Mouse (Mus musculus): ENCODE data around the gene Ramp2. TPM values are rescaled to one million over a fixed set of nuclear protein-coding genes. Genes with fewer than 3 reads are reported as not detected.

The Ramp2 gene
- polyA plus RNA-seq, 1 experiment from 2014 or later: 62.3 TPM

DNA sequence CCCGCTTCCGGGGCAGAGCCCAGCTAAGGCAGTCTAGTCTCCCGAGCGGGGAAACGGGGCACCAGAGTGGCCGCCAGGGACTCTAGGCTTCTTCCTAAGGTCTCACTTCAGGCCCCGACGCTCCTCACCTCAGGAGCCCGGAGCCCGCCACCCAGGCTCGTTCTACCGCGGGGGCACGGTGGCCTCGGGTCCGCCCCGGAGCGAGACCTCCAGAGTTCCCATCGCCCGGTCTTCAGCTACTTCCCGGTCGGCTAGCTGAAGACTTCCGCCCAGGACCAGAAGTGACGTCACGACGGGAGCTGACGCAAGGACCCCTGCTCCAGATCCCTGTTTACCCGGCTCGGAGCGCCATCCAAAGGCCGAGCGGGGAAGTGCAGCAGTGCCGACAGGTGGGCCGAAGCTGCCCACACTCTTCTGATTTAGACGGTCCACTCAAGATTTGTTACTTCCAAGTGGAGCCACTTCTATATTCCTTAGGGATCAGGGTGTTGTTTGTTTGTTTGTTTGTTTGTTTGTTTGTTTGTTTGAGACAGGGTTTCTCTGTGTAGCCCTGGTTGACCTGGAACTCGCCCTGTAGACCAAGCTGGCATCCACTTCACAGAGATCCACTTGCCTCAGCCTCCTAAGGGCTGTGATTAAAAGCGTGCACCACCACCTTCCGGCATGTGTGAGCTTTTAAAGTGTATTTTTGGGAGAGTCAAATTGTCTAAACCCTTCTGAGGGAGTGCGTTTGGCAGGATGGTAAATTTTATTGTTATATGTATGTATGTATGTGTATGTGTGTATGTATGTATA lies 56.4 kb downstream of the Ramp2 start, which contains the start of gene Becn1:
Gene Becn1 (minus strand): TSS at position 283 of the 795 bp plus-strand sequence.
- TF ChIP-seq CTCF (IDR thresholded peaks at IDR 0.05; ENCODE audit: low read depth) (peak; percentile 99), EP300 (optimal IDR thresholded peaks at IDR 0.05) (no peak)
- H3K27me3 ChIP-seq (ENCODE audit: control insufficient read depth, insufficient read depth, low read length): no peaks in the 10 kb centered on the region
- peak; percentile 97 for DNase-seq (ENCODE audit: low spot score)
- H3K9me3 ChIP-seq (ENCODE audit: control insufficient read depth, low read length): no peaks in the 10 kb centered on the region
- H3K9ac ChIP-seq (ENCODE audit: low read length): peak within 1 kb of the TSS; percentile 89
- WGBS: 6% methylated on average over 39 of the region's 39 CpGs
- ATAC-seq (ENCODE audit: low FRiP score, low TSS enrichment): peak; percentile 93
- peak within 1 kb of the TSS; percentile 97 for H3K4me2 ChIP-seq (replicated peaks; ENCODE audit: low read depth)
- peak within 1 kb of the TSS; percentile 89 for H3K4me3 ChIP-seq (ENCODE audit: low read depth, low read length)
- peak within 1 kb of the TSS; percentile 74 for H3K27ac ChIP-seq (replicated peaks)
- H3K36me3 ChIP-seq (ENCODE audit: control insufficient read depth, insufficient read depth, low read length): peaks cover 4% of the 10 kb centered on the region; the same call in 1 of the 2 replicates
- H3K4me1 ChIP-seq (replicated peaks; ENCODE audit: control insufficient read depth, insufficient read depth): peaks cover 7% of the 10 kb centered on the region; the same call in 1 of the 2 replicates

- Histone ChIP-seq H3K9me3 (ENCODE audit: control insufficient read depth, low read length) (no peaks in the 10 kb centered on the region), H3K4me3 (ENCODE audit: low read depth, low read length) (no peak overlapping the region), H3K27me3 (ENCODE audit: control insufficient read depth, insufficient read depth, low read length) (no peaks in the 10 kb centered on the region), H3K4me2 (replicated peaks; ENCODE audit: low read depth) (no peak overlapping the region), H3K9ac (ENCODE audit: low read length) (no peak overlapping the region), H3K36me3 (ENCODE audit: control insufficient read depth, insufficient read depth, low read length) (no peaks in the 10 kb centered on the region), H3K4me1 (replicated peaks; ENCODE audit: control insufficient read depth, insufficient read depth) (no peaks in the 10 kb centered on the region), H3K27ac (replicated peaks) (no peak overlapping the region)
- ATAC-seq (ENCODE audit: low FRiP score, low TSS enrichment) (peak; percentile 47; the same call in 1 of the 2 replicates), DNase-seq (ENCODE audit: low spot score) (no peak)
- no peak for TF ChIP-seq CTCF (IDR thresholded peaks at IDR 0.05; ENCODE audit: low read depth)
- TF ChIP-seq EP300 (optimal IDR thresholded peaks at IDR 0.05): no peak
- 22% methylated on average over 5 of the region's 5 CpGs for WGBS
Observed at GRCm38 (mm10) chr11:101307744-101308143, 61.9 kb downstream of the Ramp2 start.

Other genes starting within 250 kb of the Ramp2 start
- gene Atp6v0a1, start 236.6 kb upstream of the Ramp2 start, polyA plus RNA-seq (2015; fragmentation: Nextera tagmentation; extraction: Ambion mirVana): 44.8 and 45.5 TPM in 2 replicates
- gene Naglu, start 176.0 kb upstream of the Ramp2 start, polyA plus RNA-seq (2015; fragmentation: Nextera tagmentation; extraction: Ambion mirVana): 16.0 and 17.1 TPM in 2 replicates
- gene Hsd17b1, start 167.6 kb upstream of the Ramp2 start, polyA plus RNA-seq (2015; fragmentation: Nextera tagmentation; extraction: Ambion mirVana): 0.08 TPM in 1 of 2 replicates, not detected in the other
- 26.4 and 26.8 TPM in 2 replicates for gene Coasy, start 163.5 kb upstream of the Ramp2 start, polyA plus RNA-seq (2015; fragmentation: Nextera tagmentation; extraction: Ambion mirVana)
- gene Mlx, start 158.8 kb upstream of the Ramp2 start, polyA plus RNA-seq (2015; fragmentation: Nextera tagmentation; extraction: Ambion mirVana): 42.3 and 42.4 TPM in 2 replicates
- gene Psmc3ip, start 150.6 kb upstream of the Ramp2 start, polyA plus RNA-seq (2015; fragmentation: Nextera tagmentation; extraction: Ambion mirVana): 10.6 and 11.8 TPM in 2 replicates
- 16.1 and 17.9 TPM in 2 replicates for gene Retreg3, start 126.1 kb upstream of the Ramp2 start, polyA plus RNA-seq (2015; fragmentation: Nextera tagmentation; extraction: Ambion mirVana)
- gene Tubg1, start 126.1 kb upstream of the Ramp2 start, polyA plus RNA-seq (2015; fragmentation: Nextera tagmentation; extraction: Ambion mirVana): 29.7 and 29.8 TPM in 2 replicates
- 3.0 and 3.1 TPM in 2 replicates for gene Tubg2, start 90.1 kb upstream of the Ramp2 start, polyA plus RNA-seq (2015; fragmentation: Nextera tagmentation; extraction: Ambion mirVana)
- gene Cntnap1, start 75.5 kb upstream of the Ramp2 start, polyA plus RNA-seq (2015; fragmentation: Nextera tagmentation; extraction: Ambion mirVana): 0.52 and 0.94 TPM in 2 replicates
- 23.8 and 25.6 TPM in 2 replicates for gene Plekhh3, start 74.7 kb upstream of the Ramp2 start, polyA plus RNA-seq (2015; fragmentation: Nextera tagmentation; extraction: Ambion mirVana)
- gene Ccr10, start 70.6 kb upstream of the Ramp2 start, polyA plus RNA-seq (2015; fragmentation: Nextera tagmentation; extraction: Ambion mirVana): 0.16 and 0.24 TPM in 2 replicates
- gene Ezh1, start 19.6 kb upstream of the Ramp2 start, polyA plus RNA-seq (2015; fragmentation: Nextera tagmentation; extraction: Ambion mirVana): 8.1 and 9.4 TPM in 2 replicates
- 141 and 157 TPM in 2 replicates for gene Vps25, start 7.7 kb downstream of the Ramp2 start, polyA plus RNA-seq (2015; fragmentation: Nextera tagmentation; extraction: Ambion mirVana)
- gene Wnk4, start 14.5 kb downstream of the Ramp2 start, polyA plus RNA-seq (2015; fragmentation: Nextera tagmentation; extraction: Ambion mirVana): 15.9 and 18.4 TPM in 2 replicates
- 0.30 and 0.33 TPM in 2 replicates for gene Cntd1, start 33.0 kb downstream of the Ramp2 start, polyA plus RNA-seq (2015; fragmentation: Nextera tagmentation; extraction: Ambion mirVana)
- 175 and 180 TPM in 2 replicates for gene Coa3, start 33.1 kb downstream of the Ramp2 start, polyA plus RNA-seq (2015; fragmentation: Nextera tagmentation; extraction: Ambion mirVana)
- 102 and 110 TPM in 2 replicates for gene Becn1, start 56.3 kb downstream of the Ramp2 start, polyA plus RNA-seq (2015; fragmentation: Nextera tagmentation; extraction: Ambion mirVana)
- 64.2 and 66.9 TPM in 2 replicates for gene Psme3, start 70.2 kb downstream of the Ramp2 start, polyA plus RNA-seq (2015; fragmentation: Nextera tagmentation; extraction: Ambion mirVana)
- gene Aoc2, start 79.0 kb downstream of the Ramp2 start, polyA plus RNA-seq (2015; fragmentation: Nextera tagmentation; extraction: Ambion mirVana): 0.39 and 0.41 TPM in 2 replicates
- 5.1 TPM in 2 replicates for gene Aoc3, start 84.6 kb downstream of the Ramp2 start, polyA plus RNA-seq (2015; fragmentation: Nextera tagmentation; extraction: Ambion mirVana)
- 0.27 and 0.35 TPM in 2 replicates for gene G6pc, start 121.5 kb downstream of the Ramp2 start, polyA plus RNA-seq (2015; fragmentation: Nextera tagmentation; extraction: Ambion mirVana)
- gene Aarsd1, start 171.6 kb downstream of the Ramp2 start, polyA plus RNA-seq (2015; fragmentation: Nextera tagmentation; extraction: Ambion mirVana): 29.8 and 30.0 TPM in 2 replicates
- 3.1 TPM in 2 replicates for gene Gm27029, start 178.8 kb downstream of the Ramp2 start, polyA plus RNA-seq (2015; fragmentation: Nextera tagmentation; extraction: Ambion mirVana)
- gene Rundc1, start 179.1 kb downstream of the Ramp2 start, polyA plus RNA-seq (2015; fragmentation: Nextera tagmentation; extraction: Ambion mirVana): 11.3 and 11.5 TPM in 2 replicates
- gene Ptges3l, start 179.3 kb downstream of the Ramp2 start, polyA plus RNA-seq (2015; fragmentation: Nextera tagmentation; extraction: Ambion mirVana): 11.1 and 13.4 TPM in 2 replicates
- 317 and 371 TPM in 2 replicates for gene Rpl27, start 196.3 kb downstream of the Ramp2 start, polyA plus RNA-seq (2015; fragmentation: Nextera tagmentation; extraction: Ambion mirVana)
- gene Ifi35, start 202.4 kb downstream of the Ramp2 start, polyA plus RNA-seq (2015; fragmentation: Nextera tagmentation; extraction: Ambion mirVana): 37.4 and 37.5 TPM in 2 replicates
- gene Rnd2, start 219.0 kb downstream of the Ramp2 start, polyA plus RNA-seq (2015; fragmentation: Nextera tagmentation; extraction: Ambion mirVana): 15.3 and 16.1 TPM in 2 replicates
- 63.4 and 71.1 TPM in 2 replicates for gene Vat1, start 220.2 kb downstream of the Ramp2 start, polyA plus RNA-seq (2015; fragmentation: Nextera tagmentation; extraction: Ambion mirVana)

Measured in stomach, postnatal 0 days (tissue).